8 mouse cellular contexts compared by ENCODE assay signal in genomic region chr5:18502831-18503230, GRCm38 (mm10).
DNase-seq lines count a peak whose midpoint lies in the region; ATAC-seq and TF ChIP-seq lines count a peak whose summit lies in the region.
"Had no signal": no experiment of that assay in that cellular context is flagged by ENCODE, and none has a peak within 500 bp of the region (broad histone marks: within the 10 kb centered on the region; RNA-seq: fewer than 3 reads in every experiment).

No protein-coding gene starts in this region.

- no peaks in the 10 kb centered on the region for H3K9me3 ChIP-seq in lung, embryonic 14.5 days (ENCODE audit: low read depth, low read length)
- H3K9me3 ChIP-seq in intestine, embryonic 15.5 days = no peaks in the 10 kb centered on the region
- H3K9me3 ChIP-seq in liver, embryonic 16.5 days (replicated peaks; ENCODE audit: control insufficient read depth, low read length) = no peaks in the 10 kb centered on the region

- TF ChIP-seq POLR2A in cortical plate, adult 2 months (IDR thresholded peaks at IDR 0.05; ENCODE audit: extremely low read depth, insufficient read depth, low read length) = no peak

- no peak overlapping the region for H3K4me2 ChIP-seq in lung, embryonic 14.5 days
- H3K4me2 ChIP-seq in intestine, embryonic 15.5 days (replicated peaks) = no peak overlapping the region; the same call in 1 of the 2 replicates
- no peak overlapping the region for H3K4me2 ChIP-seq in liver, embryonic 16.5 days (ENCODE audit: low read depth, low read length)
- H3K4me2 ChIP-seq: heart, embryonic 11.5 days had no signal

- 18% methylated on average over 12 of the region's 12 CpGs for WGBS in lung, embryonic 14.5 days
- 19% methylated on average over 12 of the region's 12 CpGs for WGBS in intestine, embryonic 15.5 days
- WGBS in liver, embryonic 16.5 days (ENCODE audit: insufficient replicate concordance) = 18% methylated on average over 12 of the region's 12 CpGs

- H3K4me3 ChIP-seq in lung, embryonic 14.5 days (ENCODE audit: low read depth, low read length) = no peak overlapping the region
- H3K4me3 ChIP-seq in cortical plate, adult 2 months (ENCODE audit: insufficient read depth, low read length) = no peak overlapping the region
- no peak overlapping the region for H3K4me3 ChIP-seq in intestine, embryonic 15.5 days (replicated peaks)
- no peak overlapping the region for H3K4me3 ChIP-seq in liver, embryonic 16.5 days (ENCODE audit: low read depth, low read length)

- H3K9ac ChIP-seq in lung, embryonic 14.5 days = no peak overlapping the region
- no peak overlapping the region for H3K9ac ChIP-seq in intestine, embryonic 15.5 days
- H3K9ac ChIP-seq in liver, embryonic 16.5 days (ENCODE audit: low read depth, low read length) = no peak overlapping the region

- TF ChIP-seq CTCF in lung, embryonic 14.5 days (IDR thresholded peaks at IDR 0.05; ENCODE audit: low read depth) = peak; percentile 50
- 0 out of 2 replicates have a peak, but pooled peaks have one; percentile 16 for TF ChIP-seq CTCF in cortical plate, adult 2 months (IDR thresholded peaks at IDR 0.05; ENCODE audit: extremely low read depth, insufficient read depth, low read length)

- peak; percentile 34 for DNase-seq in lung, embryonic 14.5 days
- DNase-seq in lung, postnatal 4 days = no peak
- DNase-seq in Muller cell, postnatal 12 days (ENCODE audit: inconsistent ontology term) = no peak
- no peak for DNase-seq in left cerebral cortex, adult 8-10 months (ENCODE audit: low spot score in 2 of 2)

- H3K27me3 ChIP-seq in lung, embryonic 14.5 days (ENCODE audit: insufficient read depth, low read length) = no peaks in the 10 kb centered on the region
- H3K27me3 ChIP-seq in intestine, embryonic 15.5 days (replicated peaks) = no peaks in the 10 kb centered on the region
- no peaks in the 10 kb centered on the region for H3K27me3 ChIP-seq in liver, embryonic 16.5 days (ENCODE audit: control insufficient read depth, insufficient read depth, low read depth, low read length)

- ATAC-seq in lung, embryonic 14.5 days (ENCODE audit: insufficient read depth) = peak; percentile 44; the same call in 1 of the 2 replicates
- peak; percentile 91 for ATAC-seq in intestine, embryonic 15.5 days
- peak; percentile 41; the same call in 1 of the 2 replicates for ATAC-seq in liver, embryonic 16.5 days (ENCODE audit: low read depth)

- no peak overlapping the region for H3K27ac ChIP-seq in lung, embryonic 14.5 days (ENCODE audit: low read depth)
- H3K27ac ChIP-seq in cortical plate, adult 2 months (ENCODE audit: insufficient read depth, low read length) = no peak overlapping the region
- H3K27ac ChIP-seq in intestine, embryonic 15.5 days = no peak overlapping the region
- no peak overlapping the region for H3K27ac ChIP-seq in liver, embryonic 16.5 days (ENCODE audit: low read length)

- no peaks in the 10 kb centered on the region for H3K4me1 ChIP-seq in lung, embryonic 14.5 days (ENCODE audit: insufficient read depth)
- no peaks in the 10 kb centered on the region for H3K4me1 ChIP-seq in cortical plate, adult 2 months (ENCODE audit: control insufficient read depth, insufficient read depth, low read length)
- no peaks in the 10 kb centered on the region for H3K4me1 ChIP-seq in intestine, embryonic 15.5 days (replicated peaks)
- no peaks in the 10 kb centered on the region for H3K4me1 ChIP-seq in liver, embryonic 16.5 days (ENCODE audit: control insufficient read depth, low read depth, low read length)

- no peaks in the 10 kb centered on the region for H3K36me3 ChIP-seq in lung, embryonic 14.5 days (ENCODE audit: insufficient read depth)
- no peaks in the 10 kb centered on the region for H3K36me3 ChIP-seq in intestine, embryonic 15.5 days
- H3K36me3 ChIP-seq in liver, embryonic 16.5 days (ENCODE audit: control insufficient read depth, insufficient read depth) = no peaks in the 10 kb centered on the region

Comparison
In these comparisons a context has a peak if more than half of its experiments do, and no peak if none do; other contexts are left out.
1. ATAC-seq: peak in every context shown above with its lines; median percentile 91 in intestine, embryonic 15.5 days; 44 in lung, embryonic 14.5 days; 41 in liver, embryonic 16.5 days.